Mouse (Mus musculus): Measurements from ENCODE around the gene Lipe. TPM values are rescaled to one million over a fixed set of nuclear protein-coding genes. Genes with fewer than 3 reads are reported as not detected.
"Not testable (repeated sequence)": the region's sequence is repeated elsewhere in the genome, so short reads cannot be mapped to it uniquely, and the experiment has no call there.

The Lipe gene
- total and polyA plus RNA-seq, 2 experiments: 8.7 to 9.8 TPM

- TF ChIP-seq CTCF (IDR thresholded peaks at IDR 0.05; ENCODE audit: low read depth, low read length) (no peak), POLR2A (IDR thresholded peaks at IDR 0.05; ENCODE audit: extremely low read depth, insufficient read depth, low read length) (no peak)
Measured at GRCm38 (mm10) chr7:25401551-25401950, 3.0 kb upstream of the Lipe start.

GRCm38 (mm10) chr7:25399028-25399427 is 518 bp upstream of the Lipe start:
- not testable (repeated sequence) for H3K9ac ChIP-seq (ENCODE audit: low read depth, low read length); H3K36me3 ChIP-seq (ENCODE audit: control insufficient read depth, insufficient read depth, low read length); H3K27ac ChIP-seq (replicated peaks; ENCODE audit: insufficient read depth, low read depth, low read length); H3K79me2 ChIP-seq (ENCODE audit: control insufficient read depth, insufficient read depth, low read length); H3K27me3 ChIP-seq (ENCODE audit: control insufficient read depth, insufficient read depth, low read length); DNase-seq (ENCODE audit: extremely low read depth, low read depth, low spot score); H3K4me3 ChIP-seq (ENCODE audit: insufficient read depth, low read depth, low read length)
- H3K4me1 ChIP-seq (ENCODE audit: control insufficient read depth, insufficient read depth, low read length): peaks cover 12% of the 10 kb centered on the region

More at GRCm38 (mm10) chr7:25401551-25401950, 3.0 kb upstream of the Lipe start:
- Histone ChIP-seq H3K27me3 (ENCODE audit: control insufficient read depth, insufficient read depth, low read length) (no peaks in the 10 kb centered on the region), H3K36me3 (ENCODE audit: control insufficient read depth, insufficient read depth, low read length) (no peaks in the 10 kb centered on the region), H3K27ac (replicated peaks; ENCODE audit: insufficient read depth, low read depth, low read length) (no peak overlapping the region), H3K79me2 (ENCODE audit: control insufficient read depth, insufficient read depth, low read length) (peaks cover 3% of the 10 kb centered on the region; the same call in 1 of the 2 replicates), H3K4me3 (ENCODE audit: insufficient read depth, low read depth, low read length) (no peak overlapping the region), H3K9ac (ENCODE audit: low read depth, low read length) (no peak overlapping the region), H3K4me1 (ENCODE audit: control insufficient read depth, insufficient read depth, low read length) (peaks cover 5% of the 10 kb centered on the region; the same call in 1 of the 2 replicates)
- WGBS: 58% methylated on average over 2 of the region's 2 CpGs
- DNase-seq (ENCODE audit: extremely low read depth, low read depth, low spot score): no peak

GRCm38 (mm10) chr7:25396621-25397020 is 1.9 kb downstream of the Lipe start:
- Histone ChIP-seq H3K9ac (ENCODE audit: low read depth, low read length) (peak overlapping the region; percentile 8; the same call in 1 of the 2 replicates), H3K4me3 (ENCODE audit: insufficient read depth, low read depth, low read length) (peak overlapping the region; percentile 4; the same call in 1 of the 2 replicates), H3K27ac (replicated peaks; ENCODE audit: insufficient read depth, low read depth, low read length) (peak overlapping the region; percentile 83), H3K36me3 (ENCODE audit: control insufficient read depth, insufficient read depth, low read length) (no peaks in the 10 kb centered on the region), H3K4me1 (ENCODE audit: control insufficient read depth, insufficient read depth, low read length) (peaks cover 31% of the 10 kb centered on the region), H3K79me2 (ENCODE audit: control insufficient read depth, insufficient read depth, low read length) (peaks cover 16% of the 10 kb centered on the region; the same call in 1 of the 2 replicates), H3K27me3 (ENCODE audit: control insufficient read depth, insufficient read depth, low read length) (no peaks in the 10 kb centered on the region)
- WGBS: 95% methylated on average over 14 of the region's 14 CpGs
- TF ChIP-seq CTCF (IDR thresholded peaks at IDR 0.05; ENCODE audit: low read depth, low read length): no peak
- TF ChIP-seq POLR2A (IDR thresholded peaks at IDR 0.05; ENCODE audit: extremely low read depth, insufficient read depth, low read length): no peak
- DNase-seq (ENCODE audit: extremely low read depth, low read depth, low spot score): no peak

GRCm38 (mm10) chr7:25395558-25396521 is 2.7 kb downstream of the Lipe start:
- H3K27me3 ChIP-seq (ENCODE audit: control insufficient read depth, insufficient read depth, low read length): no peaks in the 10 kb centered on the region
- H3K27ac ChIP-seq (replicated peaks; ENCODE audit: insufficient read depth, low read depth, low read length): peak overlapping the region; percentile 85
- peak overlapping the region; percentile 87 for H3K4me3 ChIP-seq (ENCODE audit: insufficient read depth, low read depth, low read length)
- H3K4me1 ChIP-seq (ENCODE audit: control insufficient read depth, insufficient read depth, low read length): peaks cover 38% of the 10 kb centered on the region
- peak; percentile 62; the same call in 1 of the 2 replicates for TF ChIP-seq POLR2A (IDR thresholded peaks at IDR 0.05; ENCODE audit: extremely low read depth, insufficient read depth, low read length)
- no peak for TF ChIP-seq CTCF (IDR thresholded peaks at IDR 0.05; ENCODE audit: low read depth, low read length)
- no peaks in the 10 kb centered on the region for H3K36me3 ChIP-seq (ENCODE audit: control insufficient read depth, insufficient read depth, low read length)
- peak; percentile 89 for DNase-seq (ENCODE audit: extremely low read depth, low read depth, low spot score)
- WGBS: 4% methylated on average over 52 of the region's 52 CpGs
- peaks cover 17% of the 10 kb centered on the region; the same call in 1 of the 2 replicates for H3K79me2 ChIP-seq (ENCODE audit: control insufficient read depth, insufficient read depth, low read length)
- H3K9ac ChIP-seq (ENCODE audit: low read depth, low read length): peak overlapping the region; percentile 84

- H3K9ac ChIP-seq (ENCODE audit: low read depth, low read length): peak overlapping the region; percentile 84
- whole genome bisulfite sequencing: under 1% methylated on average over 22 of the region's 22 CpGs
- no peaks in the 10 kb centered on the region for H3K27me3 ChIP-seq (ENCODE audit: control insufficient read depth, insufficient read depth, low read length)
- peak overlapping the region; percentile 87 for H3K4me3 ChIP-seq (ENCODE audit: insufficient read depth, low read depth, low read length)
- H3K27ac ChIP-seq (replicated peaks; ENCODE audit: insufficient read depth, low read depth, low read length): peak overlapping the region; percentile 85
- no peak for TF ChIP-seq CTCF (IDR thresholded peaks at IDR 0.05; ENCODE audit: low read depth, low read length)
- TF ChIP-seq POLR2A (IDR thresholded peaks at IDR 0.05; ENCODE audit: extremely low read depth, insufficient read depth, low read length): no peak
- H3K79me2 ChIP-seq (ENCODE audit: control insufficient read depth, insufficient read depth, low read length): peaks cover 17% of the 10 kb centered on the region; the same call in 1 of the 2 replicates
- no peak for DNase-seq (ENCODE audit: extremely low read depth, low read depth, low spot score)
- no peaks in the 10 kb centered on the region for H3K36me3 ChIP-seq (ENCODE audit: control insufficient read depth, insufficient read depth, low read length)
- H3K4me1 ChIP-seq (ENCODE audit: control insufficient read depth, insufficient read depth, low read length): peaks cover 44% of the 10 kb centered on the region
Measured at GRCm38 (mm10) chr7:25395186-25395557, 3.3 kb downstream of the Lipe start.

- DNase-seq (ENCODE audit: extremely low read depth, low read depth, low spot score): no peak
- Histone ChIP-seq H3K4me1 (ENCODE audit: control insufficient read depth, insufficient read depth, low read length) (peaks cover 46% of the 10 kb centered on the region), H3K4me3 (ENCODE audit: insufficient read depth, low read depth, low read length) (peak overlapping the region; percentile 87), H3K27me3 (ENCODE audit: control insufficient read depth, insufficient read depth, low read length) (no peaks in the 10 kb centered on the region), H3K27ac (replicated peaks; ENCODE audit: insufficient read depth, low read depth, low read length) (peak overlapping the region; percentile 85), H3K9ac (ENCODE audit: low read depth, low read length) (peak overlapping the region; percentile 84), H3K36me3 (ENCODE audit: control insufficient read depth, insufficient read depth, low read length) (no peaks in the 10 kb centered on the region), H3K79me2 (ENCODE audit: control insufficient read depth, insufficient read depth, low read length) (peaks cover 17% of the 10 kb centered on the region; the same call in 1 of the 2 replicates)
- 11% methylated on average over 7 of the region's 7 CpGs for WGBS
- TF ChIP-seq POLR2A (IDR thresholded peaks at IDR 0.05; ENCODE audit: extremely low read depth, insufficient read depth, low read length): no peak
Measured at GRCm38 (mm10) chr7:25394754-25395153, 3.8 kb downstream of the Lipe start.
